Mouse (Mus musculus) limb, embryonic 10.5 days (tissue): ENCODE measurements at regions not wholly inside any gene's neighbourhood (a gene's known extent, or its start where the extent isn't known, plus 50 kb on each side); places are given as distances from the start of the nearest gene placed in this dataset.
"Not testable (repeated sequence)": the region's sequence is repeated elsewhere in the genome, so short reads cannot be mapped to it uniquely, and the experiment has no call there.

ENCODE experiments used
- DNase-seq: peaks from one replicate; pipeline ENCODE4 v3.0.0-alpha.2; 2017; ENCODE audit warnings: low spot score
- H3K27ac ChIP-seq: fragments of 300-500 bp; sonication (generic); 2 replicates; pipeline ENCODE4 v1.5.1; 2016; ENCODE audit warnings: mild to moderate bottlenecking
- H3K27me3 ChIP-seq: fragments of 300-500 bp; sonication (generic); 2 replicates; pipeline ENCODE4 v1.6.1; 2016; ENCODE audit warnings: low read depth, mild to moderate bottlenecking; ENCODE audit not compliant: poor library complexity, severe bottlenecking
- H3K36me3 ChIP-seq: fragments of 300-500 bp; sonication (generic); 2 replicates; pipeline ENCODE4 v1.6.1; 2016; ENCODE audit warnings: mild to moderate bottlenecking, moderate library complexity
- H3K4me1 ChIP-seq: fragments of 300-500 bp; sonication (generic); 2 replicates; pipeline ENCODE4 v1.6.1; 2016
- H3K4me3 ChIP-seq: fragments of 300-500 bp; sonication (generic); 2 replicates; pipeline ENCODE4 v1.5.1; 2016; ENCODE audit warnings: mild to moderate bottlenecking, moderate library complexity
- H3K9me3 ChIP-seq: fragments of 300-500 bp; sonication (generic); replicated peaks from 2 replicates; pipeline ENCODE4 v1.6.1; 2016; ENCODE audit warnings: mild to moderate bottlenecking
- WGBS: fragments of 180-500 bp; shearing (Covaris S2); methylation state at CpG from one replicate; pipeline ENCODE4 v1.1.7; 2016; 5-methylcytosine and 5-hydroxymethylcytosine counted together

DNA sequence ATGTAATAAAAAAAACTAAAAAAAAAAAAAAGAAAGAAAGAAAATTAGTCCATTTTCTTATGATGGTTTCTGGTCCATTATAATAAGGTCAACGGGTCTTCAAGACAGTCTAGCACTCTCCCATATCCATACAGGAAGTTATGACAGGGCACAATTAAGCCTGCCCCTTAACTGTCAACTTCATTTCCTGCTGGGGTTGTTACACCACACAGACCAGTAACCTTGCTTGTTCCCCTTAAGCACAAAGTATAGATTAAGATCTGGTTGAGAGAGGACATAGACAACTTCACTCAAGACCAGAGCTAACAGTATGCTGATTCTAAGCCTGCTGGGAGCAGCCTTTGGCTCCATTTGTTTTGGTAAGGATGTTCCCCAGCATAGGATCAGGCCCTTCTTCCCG is 511.0 kb downstream of the Dad1 start:
- not testable (repeated sequence) for H3K4me1 ChIP-seq, DNase-seq, H3K4me3 ChIP-seq, H3K27ac ChIP-seq, H3K36me3 ChIP-seq, H3K27me3 ChIP-seq, H3K9me3 ChIP-seq
- 86% methylated on average over 2 of the region's 2 CpGs for WGBS

DNA sequence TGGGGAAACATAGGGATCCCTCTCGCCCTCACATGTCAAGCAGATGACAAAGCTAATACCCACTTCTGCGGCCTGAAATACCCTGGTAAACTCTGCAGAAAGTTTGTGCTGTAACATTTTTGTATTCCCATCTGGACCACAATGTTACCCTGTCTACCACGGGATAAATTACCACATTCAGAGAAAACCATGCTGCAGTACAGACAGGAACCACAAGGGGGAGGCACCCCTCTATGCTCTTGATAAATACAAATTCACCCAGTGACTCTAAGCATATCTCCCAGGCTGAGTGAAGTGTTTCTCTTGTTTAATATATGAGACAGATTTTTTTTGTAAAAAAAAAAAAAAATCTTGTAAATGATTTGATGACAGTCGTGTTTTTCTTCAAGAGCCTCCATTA is 512.7 kb downstream of the Dad1 start:
- not testable (repeated sequence) for H3K27me3 ChIP-seq, H3K36me3 ChIP-seq, H3K4me1 ChIP-seq, H3K9me3 ChIP-seq, DNase-seq, H3K4me3 ChIP-seq, H3K27ac ChIP-seq
- WGBS: 37% methylated on average over 4 of the region's 4 CpGs

DNA sequence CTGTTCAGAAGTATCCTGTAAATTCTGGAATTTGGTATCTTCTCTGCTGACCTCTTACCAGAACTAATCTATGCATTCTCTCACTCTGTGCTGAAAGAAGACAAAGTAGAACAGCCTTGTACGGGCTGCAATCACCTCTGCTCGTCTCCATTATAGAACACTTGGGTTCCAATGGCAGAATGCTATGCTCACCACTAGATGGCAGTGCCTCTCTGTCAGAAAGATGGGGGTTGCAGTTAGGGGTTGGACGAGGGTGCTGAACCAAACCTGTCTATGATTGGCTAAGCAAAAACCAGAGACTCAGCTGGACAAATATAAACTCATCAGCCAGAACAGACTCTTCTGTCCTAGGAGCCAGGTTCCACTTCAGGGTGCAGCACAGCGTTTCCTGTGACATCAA is 515.9 kb downstream of the Dad1 start:
- not testable (repeated sequence) for H3K4me1 ChIP-seq, H3K36me3 ChIP-seq, H3K4me3 ChIP-seq, H3K27me3 ChIP-seq, H3K9me3 ChIP-seq, H3K27ac ChIP-seq, DNase-seq
- 45% methylated on average over 4 of the region's 4 CpGs for WGBS

DNA sequence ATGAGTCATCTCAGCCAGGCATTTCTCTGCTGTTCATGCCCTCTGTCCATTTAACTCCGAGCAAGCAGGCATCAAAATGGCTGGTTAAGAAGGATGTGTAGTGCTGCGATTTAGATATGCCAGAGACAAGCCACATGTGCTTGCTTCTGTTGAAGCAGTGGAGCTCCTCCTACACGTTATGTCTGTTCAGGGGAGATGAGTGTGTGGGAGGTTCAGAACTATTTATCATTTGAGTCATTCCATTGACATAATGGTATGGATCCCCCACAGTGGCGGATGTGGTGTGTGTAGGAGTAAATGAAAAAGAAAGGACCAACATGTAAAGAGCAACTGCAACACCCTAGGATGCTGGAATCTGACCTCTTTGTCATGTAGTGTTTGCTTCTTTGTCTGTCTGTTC is 517.6 kb downstream of the Dad1 start:
- H3K4me1 ChIP-seq, H3K9me3 ChIP-seq, H3K27ac ChIP-seq, H3K36me3 ChIP-seq, DNase-seq, H3K27me3 ChIP-seq, H3K4me3 ChIP-seq: not testable (repeated sequence)
- WGBS: 77% methylated on average over 4 of the region's 4 CpGs

DNA sequence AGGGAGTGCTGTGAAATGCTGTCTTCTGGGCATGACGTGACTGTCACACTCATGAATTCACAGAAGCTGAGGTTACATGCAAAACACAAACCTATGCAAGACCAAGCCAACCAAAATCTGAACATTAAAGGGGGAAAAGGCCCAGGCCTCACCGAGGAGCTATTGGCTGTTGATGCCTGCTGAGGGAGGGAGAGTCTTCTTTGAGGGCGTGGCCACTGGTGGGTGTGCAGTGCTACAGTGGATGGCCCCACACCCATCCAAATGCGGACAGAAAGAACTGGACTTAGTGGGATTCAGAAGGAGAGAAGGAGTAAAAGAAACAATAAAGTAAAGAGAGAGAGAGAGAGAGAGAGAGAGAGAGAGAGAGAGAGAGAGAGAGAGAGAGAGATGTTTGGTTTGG is 522.3 kb downstream of the Dad1 start:
- H3K9me3 ChIP-seq, H3K36me3 ChIP-seq, H3K4me3 ChIP-seq, H3K4me1 ChIP-seq, DNase-seq, H3K27ac ChIP-seq, H3K27me3 ChIP-seq: not testable (repeated sequence)
- no CpG with 5 or more reads among the region's 4 CpGs for WGBS

DNA sequence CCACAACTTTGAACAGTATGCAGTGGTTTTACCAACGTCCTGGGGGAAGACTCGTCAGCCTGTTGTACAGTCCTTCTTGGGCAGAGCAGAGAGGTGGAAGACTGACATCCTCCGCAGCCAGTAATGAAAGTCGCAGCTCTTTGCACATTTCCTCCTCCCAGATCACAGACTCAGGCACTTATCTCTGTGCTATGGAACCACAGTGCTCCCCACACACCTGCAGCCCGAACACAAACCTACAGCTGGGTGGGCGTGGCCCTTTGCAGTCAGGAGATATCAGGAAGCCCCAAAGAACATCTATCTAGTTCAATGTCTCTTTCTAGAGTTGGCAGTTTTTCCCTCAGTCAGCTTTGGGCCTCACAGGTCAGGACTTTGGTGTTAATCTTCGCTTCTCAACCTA is 524.0 kb downstream of the Dad1 start:
- H3K4me1 ChIP-seq, H3K9me3 ChIP-seq, H3K4me3 ChIP-seq, DNase-seq, H3K27ac ChIP-seq, H3K27me3 ChIP-seq, H3K36me3 ChIP-seq: not testable (repeated sequence)
- 83% methylated on average over 1 of the region's 7 CpGs for WGBS

DNA sequence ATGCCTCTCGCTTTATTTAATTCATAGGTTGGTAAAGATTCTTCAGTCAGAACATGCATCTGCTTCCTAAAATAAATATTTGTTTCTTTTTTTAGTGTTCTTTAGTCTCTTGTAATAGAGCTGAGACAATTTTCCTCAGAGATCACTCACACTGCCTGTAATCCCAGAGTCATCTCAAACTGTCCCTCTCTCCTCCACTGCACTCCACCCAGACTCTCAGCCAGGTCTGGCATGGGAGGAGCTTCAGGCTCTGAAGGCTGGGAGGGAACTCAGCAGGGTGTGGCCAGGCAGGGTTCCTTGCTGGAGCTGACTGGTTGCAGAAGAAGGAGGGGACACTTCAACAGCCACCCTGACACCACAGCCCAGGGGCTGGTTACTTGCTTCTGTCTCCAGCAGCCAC is 524.8 kb downstream of the Dad1 start:
- 83% methylated on average over 1 of the region's 1 CpGs for WGBS
- not testable (repeated sequence) for H3K4me1 ChIP-seq, H3K4me3 ChIP-seq, H3K9me3 ChIP-seq, H3K27me3 ChIP-seq, H3K27ac ChIP-seq, H3K36me3 ChIP-seq, DNase-seq

DNA sequence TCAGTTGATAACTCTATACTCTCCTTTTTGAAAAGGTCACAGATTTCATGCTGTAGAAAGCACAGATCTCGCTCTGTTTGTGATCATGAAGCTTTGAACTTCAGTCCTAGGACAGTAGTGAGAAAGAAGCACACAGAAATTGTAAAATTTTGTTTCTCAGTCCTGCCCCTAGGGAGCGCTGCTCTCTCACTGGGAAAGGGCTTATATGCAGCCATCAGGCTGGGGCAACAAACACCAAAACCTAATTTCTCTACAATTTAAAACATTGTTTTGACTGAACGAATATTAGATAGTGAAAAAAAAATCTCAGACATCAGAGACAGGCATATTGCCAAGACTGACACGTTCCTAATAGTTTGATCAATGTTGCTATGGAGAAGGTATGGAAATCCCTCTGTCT is 527.0 kb downstream of the Dad1 start:
- not testable (repeated sequence) for H3K27me3 ChIP-seq, H3K27ac ChIP-seq, H3K4me3 ChIP-seq, H3K9me3 ChIP-seq, H3K4me1 ChIP-seq, H3K36me3 ChIP-seq, DNase-seq
- WGBS: 64% methylated on average over 2 of the region's 4 CpGs

DNA sequence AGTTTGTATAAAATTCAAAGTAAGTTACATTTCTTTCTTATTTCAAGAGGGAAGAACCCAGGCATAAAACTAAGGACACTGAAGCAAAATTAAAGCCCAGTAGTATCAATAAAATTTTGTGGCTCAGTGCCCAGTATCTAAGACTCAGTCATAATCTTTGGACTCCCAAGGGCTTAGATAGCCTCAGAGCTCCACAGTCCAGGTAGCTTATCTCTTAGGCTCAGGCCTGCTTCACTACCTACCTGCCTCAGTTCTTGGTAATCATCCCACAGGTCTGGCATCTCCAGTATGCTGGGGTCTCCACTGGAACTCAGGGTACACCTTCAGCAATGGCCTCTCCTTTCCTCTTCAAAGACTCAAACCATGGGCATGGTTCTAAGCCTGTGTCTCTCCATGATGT is 530.3 kb downstream of the Dad1 start:
- H3K27me3 ChIP-seq, H3K27ac ChIP-seq, H3K9me3 ChIP-seq, H3K4me1 ChIP-seq, DNase-seq, H3K4me3 ChIP-seq, H3K36me3 ChIP-seq: not testable (repeated sequence)

DNA sequence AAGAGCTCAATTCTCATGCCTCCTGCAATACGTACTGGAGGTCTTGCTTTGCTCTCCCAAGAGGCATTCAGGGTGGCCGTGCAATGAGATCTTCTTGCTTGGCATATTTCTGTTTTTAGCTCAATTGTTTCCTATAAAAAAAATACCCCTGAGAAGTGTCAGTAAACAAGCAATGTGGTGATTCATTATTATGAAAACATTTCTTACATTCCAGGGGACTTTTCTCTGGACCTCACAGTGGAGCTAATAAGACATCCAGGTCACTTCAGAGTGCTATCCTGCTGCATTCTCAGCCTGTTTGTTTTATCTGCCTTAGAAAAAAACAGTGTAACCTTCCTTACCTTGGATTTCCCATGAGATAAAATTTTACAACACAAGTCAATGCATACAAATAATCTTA is 532.0 kb downstream of the Dad1 start:
- not testable (repeated sequence) for DNase-seq, H3K27me3 ChIP-seq
- 70% methylated on average over 2 of the region's 2 CpGs for WGBS

DNA sequence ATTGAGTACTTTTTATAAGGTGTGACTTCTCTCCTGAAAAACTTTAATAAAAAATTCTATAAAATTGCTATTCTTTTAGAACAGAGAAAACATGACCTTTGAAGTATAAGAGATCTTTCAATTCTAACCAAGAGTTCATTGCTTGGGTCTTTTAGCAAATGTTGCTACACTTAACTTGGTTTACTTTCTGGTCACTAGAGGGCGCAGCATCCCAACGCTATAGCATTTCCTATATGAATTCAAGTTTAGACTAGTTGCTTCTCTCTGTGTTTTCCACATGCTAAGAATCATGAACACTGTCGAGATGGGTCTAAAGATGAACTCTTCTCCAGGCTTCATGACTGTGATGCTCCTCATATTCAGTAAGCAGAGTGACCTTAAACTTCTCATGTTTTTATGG is 544.3 kb downstream of the Dad1 start:
- not testable (repeated sequence) for DNase-seq, H3K9me3 ChIP-seq, H3K4me1 ChIP-seq, H3K4me3 ChIP-seq, H3K36me3 ChIP-seq, H3K27me3 ChIP-seq, H3K27ac ChIP-seq
- WGBS: 11% methylated on average over 3 of the region's 3 CpGs

More for the DNA sequence above, 532.0 kb downstream of the Dad1 start:
- not testable (repeated sequence) for H3K4me3 ChIP-seq, H3K27ac ChIP-seq, H3K36me3 ChIP-seq, H3K4me1 ChIP-seq, H3K9me3 ChIP-seq

DNA sequence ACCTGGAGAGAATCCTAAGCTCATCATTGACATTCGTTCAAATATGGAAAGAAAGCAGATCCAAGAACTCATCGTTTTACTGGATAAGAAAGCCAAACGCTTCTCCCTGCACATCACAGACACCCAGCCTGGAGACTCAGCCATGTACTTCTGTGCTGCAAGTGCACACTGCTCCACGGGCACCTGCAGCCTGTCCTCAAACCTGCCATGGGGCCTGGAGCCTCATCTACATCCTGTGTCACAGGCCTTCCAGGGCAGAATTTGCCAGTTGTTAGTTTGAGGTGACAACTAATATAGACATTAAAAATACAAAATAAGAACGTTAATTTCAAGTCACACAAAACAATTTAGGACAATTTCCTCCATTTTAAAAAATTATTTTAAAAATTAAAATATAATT is 549.6 kb downstream of the Dad1 start:
- not testable (repeated sequence) for H3K4me3 ChIP-seq, H3K9me3 ChIP-seq, H3K4me1 ChIP-seq, H3K27me3 ChIP-seq, H3K36me3 ChIP-seq, H3K27ac ChIP-seq, DNase-seq
- WGBS: 80% methylated on average over 5 of the region's 5 CpGs

DNA sequence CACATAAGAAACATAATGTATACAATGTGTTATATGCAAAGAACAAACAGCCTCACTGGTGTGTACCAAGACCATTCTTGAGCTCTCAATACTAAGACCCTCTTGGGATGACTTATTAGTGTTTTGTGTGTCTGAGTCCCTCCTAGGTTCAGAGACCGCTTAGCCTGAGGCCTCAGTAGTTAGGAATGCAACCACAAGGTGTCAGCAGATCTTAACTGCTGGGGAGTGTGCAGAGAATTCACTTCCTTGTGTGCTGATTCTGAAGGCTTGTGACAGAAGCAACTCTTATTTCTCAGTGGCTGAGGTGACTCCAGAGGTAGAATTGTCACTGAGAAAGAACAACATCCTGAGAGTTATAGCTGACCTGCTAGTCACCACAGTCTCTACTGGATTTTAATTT is 550.3 kb downstream of the Dad1 start:
- WGBS: 26% methylated on average over 1 of the region's 1 CpGs
- DNase-seq, H3K27ac ChIP-seq, H3K4me1 ChIP-seq, H3K27me3 ChIP-seq, H3K36me3 ChIP-seq, H3K9me3 ChIP-seq, H3K4me3 ChIP-seq: not testable (repeated sequence)

DNA sequence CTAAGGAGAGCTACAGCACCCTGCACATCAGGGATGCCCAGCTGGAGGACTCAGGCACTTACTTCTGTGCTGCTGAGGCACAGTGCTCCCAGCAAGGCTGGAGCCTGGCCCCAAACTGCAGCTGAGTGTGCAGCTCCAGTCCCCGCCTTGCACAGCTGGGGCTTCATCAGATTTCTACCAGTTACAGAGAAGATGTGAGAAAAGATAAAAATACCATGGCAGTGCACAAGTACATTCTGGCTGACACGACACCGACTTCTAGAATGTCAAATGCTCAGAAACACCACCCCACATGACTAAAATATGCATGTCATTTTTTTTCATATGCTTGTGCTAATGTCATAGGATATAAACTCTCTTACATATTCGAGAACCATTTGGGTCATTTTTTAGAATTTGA is 569.8 kb downstream of the Dad1 start:
- H3K4me3 ChIP-seq, H3K4me1 ChIP-seq, DNase-seq, H3K36me3 ChIP-seq, H3K27me3 ChIP-seq, H3K27ac ChIP-seq, H3K9me3 ChIP-seq: not testable (repeated sequence)
- 90% methylated on average over 4 of the region's 4 CpGs for WGBS
